Mouse (Mus musculus): ENCODE measurements at regions not wholly inside any gene's neighbourhood (a gene's known extent, or its start where the extent isn't known, plus 50 kb on each side); places are given as distances from the start of the nearest gene placed in this dataset.
"Not testable (repeated sequence)": the region's sequence is repeated elsewhere in the genome, so short reads cannot be mapped to it uniquely, and the experiment has no call there.

DNA sequence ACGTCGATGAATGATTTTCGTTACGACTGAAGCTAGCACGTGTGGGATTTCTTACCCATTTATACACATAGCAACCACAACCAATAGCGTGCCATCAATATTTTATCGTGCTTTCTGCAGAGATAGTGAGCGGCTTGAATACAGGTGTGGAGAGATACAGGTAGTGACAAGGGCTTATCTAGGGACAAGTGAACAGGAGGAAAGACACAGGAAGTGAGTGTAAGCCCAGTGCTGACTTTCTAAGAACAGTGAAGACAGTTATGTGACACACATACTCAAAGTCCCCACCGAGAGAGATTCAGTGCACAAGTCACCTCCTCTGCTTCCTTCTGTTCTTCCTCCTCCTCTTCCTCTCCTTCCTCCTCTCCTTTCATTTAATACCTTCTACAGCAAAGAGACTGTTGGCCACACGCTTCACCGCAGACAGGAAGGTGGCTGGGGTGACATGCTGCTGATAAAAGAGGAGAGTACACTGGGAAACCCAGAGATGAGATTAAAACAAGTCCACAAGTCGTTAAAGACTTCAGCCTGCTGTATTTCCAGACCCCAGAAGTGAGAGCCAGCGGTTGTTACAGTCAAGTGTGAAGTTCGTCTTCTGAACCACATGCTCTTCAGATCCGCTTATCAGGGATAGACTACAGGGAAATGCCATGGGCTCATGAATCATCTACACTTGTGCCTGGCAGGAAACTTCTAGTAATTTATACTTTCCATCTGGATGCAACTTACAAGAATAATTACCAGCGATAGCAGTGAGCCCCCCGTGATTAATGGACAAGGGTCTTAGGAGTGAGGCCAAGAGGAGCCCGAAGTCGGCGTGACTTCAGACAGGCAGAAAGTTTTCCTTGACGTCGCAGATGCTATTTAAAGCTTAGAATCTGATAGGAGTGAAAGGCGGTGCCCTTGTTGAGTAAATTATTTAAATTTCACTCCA is 180.5 kb downstream of the Gxylt1 start:
- DNase-seq (ENCODE audit: low spot score) = no peak

- DNase-seq (ENCODE audit: low spot score) = no peak
These were observed 183.6 kb downstream of the Gxylt1 start for GRCm38 (mm10) chr15:93091396-93091795.

GRCm38 (mm10) chr15:93089347-93089746 is 185.6 kb downstream of the Gxylt1 start:
- DNase-seq (ENCODE audit: low spot score) = peak; percentile 47

- no peak for DNase-seq (ENCODE audit: low spot score)
These were observed 189.9 kb downstream of the Gxylt1 start for GRCm38 (mm10) chr15:93084967-93085617.

- DNase-seq (ENCODE audit: low spot score) = no peak
These were observed 200.9 kb downstream of the Gxylt1 start for GRCm38 (mm10) chr15:93074070-93074469.

GRCm38 (mm10) chr15:93062213-93063131 is 212.5 kb downstream of the Gxylt1 start:
- DNase-seq (ENCODE audit: low spot score) = no peak

DNA sequence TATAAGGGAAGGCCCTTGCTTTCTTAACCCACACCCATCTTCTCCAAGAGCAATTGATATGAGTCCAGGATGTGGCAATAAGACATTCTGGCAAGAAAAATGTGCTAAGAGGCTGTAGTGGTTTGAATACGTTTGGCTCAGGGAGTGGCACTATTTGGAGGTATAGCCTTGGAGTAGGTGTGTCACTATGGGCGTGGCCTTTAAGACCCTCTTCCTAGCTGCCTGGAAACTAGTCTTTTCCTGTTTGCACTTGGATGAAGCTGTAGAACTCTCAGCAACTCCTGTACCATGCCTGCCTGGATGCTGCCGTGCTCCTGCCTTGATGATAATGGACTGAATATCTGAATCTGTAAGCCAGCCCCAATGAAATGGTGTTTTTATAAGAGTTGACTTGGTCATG is 221.5 kb downstream of the Gxylt1 start:
- DNase-seq (ENCODE audit: low spot score) = no peak

- DNase-seq (ENCODE audit: low spot score) = no peak
These were observed 247.8 kb downstream of the Gxylt1 start for GRCm38 (mm10) chr15:93027185-93027584.

DNA sequence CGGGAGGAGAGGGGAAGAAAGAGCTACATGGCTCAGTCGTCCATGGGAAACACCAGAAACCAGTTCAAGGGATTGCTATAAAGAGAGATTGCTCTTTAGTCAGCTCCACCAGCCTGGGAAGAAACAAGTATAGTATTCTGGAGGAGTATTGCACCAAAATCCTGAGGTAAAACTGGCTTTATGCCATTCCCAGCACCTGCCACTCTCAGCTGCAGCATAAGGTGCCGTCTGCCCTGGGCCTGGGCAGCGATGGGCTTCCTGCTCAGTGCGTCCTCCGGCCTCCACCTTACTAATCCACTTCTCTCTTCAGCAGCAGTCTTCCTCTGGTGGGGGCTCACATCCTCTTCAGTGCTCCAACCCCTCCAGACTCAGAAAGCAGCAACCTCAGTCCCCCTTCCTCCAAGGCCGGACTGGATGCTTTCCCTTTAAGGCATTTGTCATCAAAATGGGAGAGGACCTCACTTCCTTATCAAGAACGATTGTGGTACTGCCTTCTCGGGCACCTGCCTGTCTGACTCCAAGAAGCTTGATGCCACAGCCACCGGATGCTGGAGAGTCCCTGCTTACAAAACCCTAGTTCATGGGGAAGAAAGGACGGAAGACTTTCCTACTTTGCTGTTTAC is 248.4 kb downstream of the Gxylt1 start:
- no peak for DNase-seq (ENCODE audit: low spot score)

DNA sequence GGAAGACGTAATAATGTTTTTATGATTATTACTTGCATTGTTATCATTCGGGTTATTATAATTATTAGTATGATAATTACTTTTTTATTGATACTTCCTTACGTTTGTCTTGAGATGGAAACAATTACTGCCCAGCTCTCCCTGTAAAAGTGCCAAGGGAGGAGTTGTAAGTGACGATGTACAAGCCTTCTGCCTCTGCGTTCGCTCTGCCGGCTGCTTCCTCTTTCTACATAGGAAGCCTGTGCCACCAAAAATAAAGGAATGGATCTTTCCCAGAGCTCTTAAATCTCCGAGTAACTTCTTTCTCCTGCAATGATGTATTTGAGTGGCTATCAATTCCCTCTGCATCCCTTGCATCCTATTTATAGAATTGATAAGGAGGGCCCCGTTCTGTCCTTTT is 249.2 kb downstream of the Gxylt1 start:
- no peak for DNase-seq (ENCODE audit: low spot score)

DNA sequence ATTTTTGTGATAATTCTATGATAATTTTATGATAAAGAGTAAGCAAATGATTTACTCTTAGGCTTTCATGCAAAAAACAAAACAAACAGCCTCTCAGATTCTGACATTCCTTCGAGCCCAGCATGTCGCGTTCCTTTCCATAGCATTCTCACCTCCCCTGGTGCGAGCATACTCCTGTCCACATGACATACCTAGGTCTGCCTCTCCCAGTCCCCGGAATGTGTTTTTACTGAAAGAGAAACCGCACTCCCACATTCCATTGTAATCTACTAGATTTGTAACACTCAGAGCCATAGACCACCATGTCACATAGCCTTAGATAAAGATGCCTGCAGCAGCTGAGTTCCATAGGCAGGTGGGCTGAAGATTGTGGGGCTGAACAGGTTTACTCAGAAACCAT is 250.8 kb downstream of the Gxylt1 start:
- no peak for DNase-seq (ENCODE audit: low spot score)

DNA sequence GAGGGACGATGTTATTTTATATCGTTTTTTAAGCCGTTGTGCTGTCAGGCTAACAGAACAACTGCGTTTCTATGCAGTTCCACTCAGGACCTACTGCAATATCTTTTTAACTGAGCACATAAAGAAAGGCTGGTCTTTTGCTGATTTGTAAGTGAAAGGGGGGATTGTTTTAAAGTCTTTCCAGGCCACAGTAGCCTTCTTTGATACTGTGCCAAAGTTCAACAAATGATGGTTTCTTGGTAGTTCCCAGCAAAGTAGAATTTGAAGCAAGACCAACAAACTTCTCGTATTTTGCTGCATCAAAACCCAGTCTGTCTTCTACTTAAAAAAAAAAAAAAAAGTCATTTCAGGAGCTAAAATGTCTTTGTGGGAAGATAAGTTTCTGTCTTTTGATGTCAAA is 263.8 kb downstream of the Gxylt1 start:
- DNase-seq (ENCODE audit: low spot score) = no peak

GRCm38 (mm10) chr15:93010629-93011028 is 264.4 kb downstream of the Gxylt1 start:
- DNase-seq (ENCODE audit: low spot score) = no peak

DNA sequence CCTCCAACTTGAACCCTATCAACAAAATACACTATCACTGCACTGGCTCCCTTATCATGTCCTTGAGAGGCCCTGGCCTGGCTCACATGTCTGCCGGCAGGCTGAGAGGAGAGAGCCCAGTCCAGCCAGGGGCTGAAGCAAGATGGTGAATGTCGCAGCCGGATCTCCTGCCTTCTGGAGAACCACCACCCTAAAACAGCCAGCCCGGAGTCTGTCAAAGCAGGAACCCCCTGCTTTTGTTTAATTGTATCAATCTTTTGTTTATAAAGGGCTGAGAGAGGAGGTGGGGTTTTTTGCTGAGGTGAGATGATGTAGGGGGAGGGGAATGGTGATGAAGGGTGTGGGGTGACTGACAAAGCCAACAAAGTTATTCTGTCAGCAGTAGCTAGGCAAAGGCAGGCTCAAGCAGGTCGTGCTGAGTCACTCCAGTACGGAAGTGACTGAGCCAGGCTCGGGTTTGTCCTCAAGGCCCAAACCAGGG is 269.2 kb downstream of the Gxylt1 start:
- DNase-seq (ENCODE audit: low spot score) = peak; percentile 44

DNA sequence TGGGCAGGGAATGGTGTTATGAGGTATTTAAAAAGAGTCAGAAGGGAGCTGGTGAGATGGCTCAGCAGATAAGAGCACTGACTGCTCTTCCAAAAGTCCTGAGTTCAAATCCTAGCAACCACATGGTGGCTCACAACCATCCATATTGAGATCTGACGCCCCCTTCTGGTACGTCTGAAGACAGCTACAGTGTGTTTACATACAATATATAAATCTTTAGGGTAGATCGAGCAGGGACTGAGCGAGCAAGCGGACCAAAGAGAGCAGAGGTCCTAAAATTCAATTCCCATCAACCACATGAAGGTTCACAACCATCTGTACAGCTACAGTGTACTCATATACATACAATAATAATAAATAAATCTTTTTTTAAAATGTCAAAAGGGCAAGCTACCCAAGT is 269.8 kb downstream of the Gxylt1 start:
- DNase-seq (ENCODE audit: low spot score) = not testable (repeated sequence)

- no peak for DNase-seq (ENCODE audit: low spot score)
These were observed 270.4 kb downstream of the Gxylt1 start for GRCm38 (mm10) chr15:93004551-93004950.

DNA sequence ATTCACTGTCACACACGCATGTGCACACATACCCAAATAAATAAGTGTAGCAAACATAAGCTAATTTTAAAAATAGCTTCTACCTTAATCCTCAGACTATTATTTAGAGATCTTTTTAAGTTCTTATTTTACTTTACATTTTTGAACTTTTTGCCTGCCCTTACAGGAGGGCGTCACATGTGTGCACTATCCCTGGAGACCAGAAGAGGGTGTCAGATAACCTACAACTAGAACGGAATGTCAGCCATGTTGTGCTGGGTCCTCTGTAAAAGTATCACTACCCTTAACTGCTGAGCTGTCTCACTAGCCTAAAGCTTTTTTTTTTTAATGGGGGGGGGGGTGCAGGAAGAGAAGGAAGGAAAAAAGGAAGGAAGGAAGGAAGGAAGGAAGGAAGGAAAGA is 271.7 kb downstream of the Gxylt1 start:
- no peak for DNase-seq (ENCODE audit: low spot score)

- DNase-seq (ENCODE audit: low spot score) = peak; percentile 6
These were observed 272.7 kb downstream of the Gxylt1 start for GRCm38 (mm10) chr15:93002002-93002904.

GRCm38 (mm10) chr15:93001346-93002001 is 273.5 kb downstream of the Gxylt1 start:
- DNase-seq (ENCODE audit: low spot score) = no peak

GRCm38 (mm10) chr15:93000121-93000520 is 274.9 kb downstream of the Gxylt1 start:
- no peak for DNase-seq (ENCODE audit: low spot score)
